Mouse (Mus musculus) CD8-positive naive resting alpha-beta T cell, adult 2 months (primary cell): Measurements from ENCODE around the gene Zfp12.
A peak's percentile ranks its signal among the peaks of the same experiment; 100 is the strongest.

Experiments used
- DNase-seq, 2 experiments: peaks; one replicate each; pipeline ENCODE4 v3.0.0; 2022; ENCODE audit warnings: low read depth in 2 of 2, low spot score in 2 of 2

Gene Zfp12

DNA sequence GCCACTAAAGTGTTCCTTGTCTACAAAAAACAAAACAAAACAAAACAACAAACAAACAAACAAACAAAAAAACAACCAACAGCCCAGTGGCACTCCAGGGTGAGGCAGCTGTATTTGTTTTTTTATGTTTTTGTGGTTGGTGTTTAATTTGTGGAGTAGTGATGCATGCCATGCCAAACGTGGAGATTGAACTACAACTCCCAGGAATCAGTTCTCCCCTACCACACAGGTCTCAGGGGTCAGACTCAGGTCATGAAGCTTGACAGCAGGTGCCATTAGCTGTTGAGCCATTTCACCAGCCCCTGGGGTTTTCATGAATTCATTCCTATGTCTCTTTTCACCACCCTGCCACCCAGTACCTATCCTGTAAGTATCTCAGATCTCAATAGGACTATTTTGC, 30.4 kb downstream of the Zfp12 start:
- no peak for DNase-seq

DNA sequence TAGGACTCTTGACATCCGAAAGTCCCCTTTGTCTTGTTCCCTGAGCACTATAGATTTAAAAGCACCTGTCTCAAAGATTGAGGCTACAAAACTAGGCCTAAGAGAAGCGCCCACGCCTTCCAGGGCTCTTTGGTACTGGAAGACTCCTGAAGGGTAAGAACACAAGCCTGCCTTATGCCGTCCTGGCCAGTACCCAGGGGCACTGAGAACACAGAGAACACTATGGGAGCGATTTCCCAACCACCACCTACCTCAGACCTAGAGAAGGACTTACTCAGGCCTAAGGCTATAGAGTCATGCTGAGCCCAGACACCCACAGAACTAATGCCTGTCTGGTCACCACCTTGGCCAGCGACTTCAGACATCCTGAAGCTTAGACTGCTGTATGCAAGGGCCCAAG, 31.8 kb downstream of the Zfp12 start:
- no peak for DNase-seq

DNA sequence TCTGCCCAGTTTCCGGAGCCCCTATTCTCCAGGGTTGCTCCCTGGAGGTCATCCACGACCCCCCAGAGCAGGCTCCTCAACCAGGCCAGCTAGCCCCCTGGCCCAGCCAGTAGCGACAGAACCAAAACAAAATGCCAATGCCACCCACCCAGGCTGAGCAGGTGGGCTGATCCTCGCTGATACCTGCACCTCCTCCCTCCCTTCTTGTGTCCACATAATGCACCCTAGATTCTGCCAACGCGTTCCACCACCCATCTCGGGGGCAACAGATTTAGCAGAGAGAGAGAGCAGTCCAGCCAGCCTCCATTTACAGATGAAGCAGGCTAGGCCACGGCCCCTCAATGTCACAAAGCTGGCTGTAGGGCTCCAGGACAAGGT, 34.0 kb downstream of the Zfp12 start:
- no peak for DNase-seq

DNA sequence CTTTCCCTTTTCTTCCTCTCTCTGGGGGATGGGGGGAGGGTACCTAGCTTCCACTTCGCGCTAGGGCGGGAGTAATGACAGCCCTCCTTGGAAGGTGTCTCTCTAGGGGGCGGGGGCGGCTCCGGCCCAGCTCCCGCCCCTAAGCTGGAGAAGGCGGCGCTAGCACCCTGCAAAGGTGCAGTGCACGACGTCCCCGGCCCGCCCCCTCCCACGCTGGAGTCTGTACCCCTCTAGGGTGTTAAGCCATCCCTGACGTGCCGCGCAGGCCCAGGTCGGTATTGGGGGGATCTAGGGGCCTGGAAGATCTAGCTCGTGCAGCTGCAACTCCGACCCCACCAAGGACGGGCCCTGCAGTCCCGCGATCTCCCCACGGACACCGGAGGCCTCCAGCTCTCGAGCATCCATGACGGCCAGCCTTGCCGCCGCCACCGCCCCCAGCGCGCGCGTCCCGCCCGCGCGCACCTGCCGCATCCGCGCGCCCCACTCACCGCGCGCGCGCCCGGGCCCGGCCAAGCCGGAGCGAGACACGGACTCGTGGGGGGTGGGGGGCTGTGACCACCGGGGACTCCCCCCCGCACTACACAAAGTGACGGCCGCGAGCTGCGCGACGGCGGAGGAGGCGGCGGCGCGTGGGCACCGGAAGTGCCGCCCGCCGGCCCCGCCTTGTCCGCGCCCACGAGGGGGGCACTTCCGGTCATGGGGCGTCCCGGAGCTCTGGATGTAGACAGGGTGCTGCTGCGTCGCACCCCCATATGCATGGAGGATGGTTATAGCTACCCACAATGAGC, 34.6 kb downstream of the Zfp12 start, which contains the start of gene Zfp316:
TSS of gene Zfp316 (minus strand) at position 660 of the 788 bp plus-strand sequence.
- DNase-seq = peak in 1 of 2 experiments; percentile 10

DNA sequence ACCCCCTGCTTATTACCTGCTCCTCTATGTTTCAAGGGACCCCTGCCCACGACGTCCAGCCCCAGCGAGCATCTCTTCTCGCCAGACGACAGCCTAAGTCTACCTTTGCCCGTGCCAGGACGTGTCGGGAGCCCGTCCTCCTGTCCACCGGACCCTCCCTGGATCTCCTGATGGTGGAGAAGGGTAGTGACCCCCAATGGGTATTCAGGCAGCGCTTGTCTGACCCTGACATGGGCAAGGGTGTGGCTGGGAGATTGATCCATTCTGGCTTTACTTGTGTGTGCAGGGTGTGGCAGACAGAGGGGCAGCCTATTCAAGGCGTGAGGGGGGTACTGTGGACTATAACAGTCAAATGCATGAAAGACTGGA, 35.2 kb downstream of the Zfp12 start:
- DNase-seq = no peak

DNA sequence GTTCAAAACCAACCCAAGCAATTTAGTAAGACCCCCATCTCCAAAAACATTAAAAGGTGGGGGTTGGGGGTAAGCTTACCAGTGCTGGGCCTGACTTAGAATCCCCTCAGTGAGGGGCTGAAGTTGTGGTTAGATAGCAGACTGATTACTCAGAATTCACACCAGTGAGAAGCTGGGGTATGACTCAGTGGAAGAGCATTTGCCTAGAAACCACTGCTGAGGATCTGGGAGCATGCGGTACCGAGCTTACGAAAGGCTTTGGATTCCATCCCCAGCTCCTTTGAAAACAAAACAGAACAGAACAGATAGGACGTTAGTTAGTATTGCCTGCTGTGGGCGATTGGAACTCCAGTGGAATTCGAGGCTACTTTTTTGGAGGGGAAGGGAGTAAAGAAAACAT, 36.7 kb downstream of the Zfp12 start:
- DNase-seq = no peak

DNA sequence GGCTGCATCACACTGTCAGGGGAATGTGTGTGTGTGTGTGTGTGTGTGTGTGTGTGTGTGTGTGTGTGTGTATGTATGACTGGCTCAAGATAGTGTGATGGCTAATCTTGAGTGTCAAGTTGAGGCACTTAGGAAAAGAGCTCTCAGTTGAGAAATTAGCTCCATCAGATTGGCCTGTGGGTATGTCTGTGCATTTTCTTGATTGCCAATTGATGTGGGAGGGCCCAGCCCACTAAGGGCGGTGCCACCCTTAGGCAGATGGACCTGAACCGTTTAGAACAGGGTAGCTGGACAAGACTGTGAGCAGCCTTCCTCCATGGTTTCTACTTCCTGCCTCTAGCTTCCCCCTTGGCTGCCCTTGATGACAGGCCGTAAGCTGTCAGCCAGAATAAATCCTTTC, 37.1 kb downstream of the Zfp12 start:
- DNase-seq = no peak

DNA sequence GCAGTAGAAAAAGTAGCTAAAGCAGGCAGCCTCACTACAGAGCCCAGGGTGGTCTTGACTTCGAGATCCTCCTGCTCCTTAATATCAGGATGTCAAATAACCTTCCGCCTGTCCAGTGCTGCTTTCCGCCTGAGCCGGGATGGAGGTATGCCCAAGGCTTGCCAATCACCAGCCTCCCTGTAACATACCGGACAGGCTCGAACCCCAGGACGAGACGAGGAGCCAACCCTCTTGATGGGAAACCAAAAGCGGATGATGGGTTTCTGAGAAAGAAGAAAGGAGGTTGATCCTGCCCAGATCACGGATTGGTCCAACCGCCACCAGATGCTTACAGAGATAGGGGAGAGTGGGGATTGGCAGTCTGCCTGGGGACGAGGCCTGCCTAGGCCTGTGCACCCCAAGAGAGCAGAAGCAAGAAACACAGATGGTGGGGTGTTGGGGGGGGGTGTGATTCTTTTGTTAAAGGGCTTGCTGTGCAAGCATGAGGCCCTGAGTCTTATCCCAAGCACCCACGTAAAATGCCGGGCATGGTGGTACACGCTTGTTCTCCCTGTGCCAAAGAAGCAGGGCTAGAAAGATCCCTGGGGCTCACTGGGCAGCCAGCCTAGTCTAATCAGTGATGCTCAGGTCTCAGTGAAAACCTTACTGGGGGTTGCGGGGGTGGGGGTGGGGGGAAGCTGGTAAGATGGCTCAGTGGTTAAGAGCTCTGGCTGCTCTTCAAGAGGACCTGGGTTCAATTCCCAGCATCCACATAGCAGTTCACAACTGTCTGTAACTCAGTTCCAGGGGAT, 37.8 kb downstream of the Zfp12 start:
- DNase-seq = no peak

DNA sequence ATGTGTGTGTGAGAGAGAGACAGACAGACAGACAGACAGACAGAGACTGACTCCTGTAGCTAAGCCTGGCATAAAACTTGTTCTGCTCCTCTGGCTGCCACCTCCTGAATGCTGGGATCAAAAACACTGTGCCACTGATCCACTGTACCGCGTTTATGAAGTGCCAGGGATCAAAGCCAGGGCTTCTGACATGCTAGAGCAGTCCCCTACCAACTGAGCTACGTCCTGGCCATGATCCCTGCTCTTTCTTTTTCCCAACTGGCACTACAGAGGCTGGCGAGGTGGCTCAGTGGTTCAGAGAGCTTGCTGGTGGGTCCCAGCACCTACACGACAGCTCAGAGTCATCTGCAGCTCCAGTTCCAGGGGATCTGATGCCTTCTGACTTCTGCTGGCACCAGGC, 40.8 kb downstream of the Zfp12 start:
- no peak for DNase-seq

DNA sequence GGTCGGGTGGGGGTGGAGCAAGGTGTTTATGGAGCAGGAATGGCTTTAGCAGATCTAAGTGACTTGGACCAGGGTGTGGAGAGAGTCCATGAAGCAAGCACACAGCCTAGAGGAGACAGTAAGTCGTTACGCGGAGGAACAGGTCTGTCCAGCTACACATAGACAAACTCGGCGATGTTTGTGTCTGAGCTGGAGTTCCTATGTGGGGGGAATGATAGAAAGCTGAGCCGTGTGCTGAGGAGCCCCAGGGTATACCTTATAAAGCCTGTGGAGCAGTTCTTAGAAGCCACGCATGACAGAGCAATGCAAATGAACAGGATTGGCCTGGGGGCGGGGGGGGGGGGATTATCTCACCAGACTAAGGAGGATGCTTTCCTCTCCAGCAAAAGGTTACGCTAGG, 44.3 kb downstream of the Zfp12 start:
- DNase-seq = no peak

DNA sequence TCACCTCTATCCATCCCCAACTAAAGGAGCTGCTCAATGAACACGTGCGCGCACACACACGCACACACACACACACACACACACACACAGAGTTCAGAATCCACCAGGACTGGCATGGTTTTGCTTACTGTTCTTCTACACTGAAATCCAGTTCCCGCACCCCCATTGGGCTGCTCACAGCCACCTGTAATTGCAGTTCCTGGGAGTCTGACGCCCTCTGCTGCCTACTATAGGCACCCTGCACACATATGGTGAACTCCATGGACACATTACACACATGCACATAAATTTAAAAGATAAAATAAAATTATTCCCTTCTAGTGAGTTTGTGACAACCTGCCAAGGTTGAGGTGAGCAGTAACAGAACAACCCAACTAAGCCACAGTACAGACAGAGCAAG, 49.8 kb downstream of the Zfp12 start:
- DNase-seq = no peak

DNA sequence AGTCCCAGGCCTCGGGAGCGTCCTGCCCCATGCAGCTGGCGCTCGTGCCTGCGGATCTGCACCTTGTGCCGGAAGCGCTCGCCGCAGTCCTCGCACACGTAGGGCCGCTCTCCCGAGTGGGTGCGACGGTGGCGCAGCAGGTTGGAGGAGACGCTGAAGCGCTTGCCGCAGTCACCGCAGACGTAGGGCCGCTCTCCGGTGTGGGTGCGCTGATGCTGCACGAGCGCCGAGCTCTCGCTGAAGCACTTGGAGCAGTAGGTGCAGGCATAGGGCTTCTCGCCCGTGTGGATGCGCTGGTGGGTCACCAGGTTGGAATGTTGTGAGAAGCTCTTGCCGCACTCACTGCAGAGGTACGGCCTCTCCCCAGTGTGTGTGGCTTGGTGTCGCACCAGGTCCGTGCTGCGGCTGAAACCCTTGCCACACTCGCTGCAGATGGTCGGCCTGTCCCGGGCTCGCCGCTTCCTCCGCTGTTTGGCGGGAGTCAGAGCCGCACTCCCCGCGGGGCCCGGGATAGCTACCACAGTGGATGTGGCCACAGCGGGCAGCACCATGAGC, 52.9 kb downstream of the Zfp12 start:
- DNase-seq = no peak

DNA sequence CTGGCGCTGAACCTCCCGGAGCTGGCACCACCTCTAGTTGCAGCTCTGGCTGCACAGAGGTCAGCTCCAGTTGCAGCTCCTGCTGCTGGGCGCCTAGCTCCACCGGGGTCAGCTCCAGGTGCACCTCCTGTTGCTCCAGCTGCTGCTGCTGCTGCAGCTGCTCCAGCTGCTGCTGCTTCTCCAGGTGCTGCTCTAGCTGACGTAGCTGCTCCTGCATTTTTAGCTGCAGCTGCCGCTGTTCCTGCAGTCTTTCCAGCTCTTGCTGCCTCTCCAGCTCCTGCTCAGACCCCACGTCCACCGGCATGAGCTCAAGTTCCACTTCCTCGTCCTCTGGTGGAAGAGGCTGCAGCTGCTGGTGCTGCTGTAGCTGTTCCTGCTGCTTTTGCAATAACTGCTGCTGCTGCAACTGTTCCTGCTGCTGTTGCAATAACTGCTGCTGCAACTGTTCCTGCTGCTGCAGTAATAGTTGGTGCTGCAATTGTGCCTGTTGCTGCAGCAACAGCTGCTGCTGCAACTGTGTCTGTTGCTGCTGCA, 53.5 kb downstream of the Zfp12 start:
- DNase-seq = no peak

DNA sequence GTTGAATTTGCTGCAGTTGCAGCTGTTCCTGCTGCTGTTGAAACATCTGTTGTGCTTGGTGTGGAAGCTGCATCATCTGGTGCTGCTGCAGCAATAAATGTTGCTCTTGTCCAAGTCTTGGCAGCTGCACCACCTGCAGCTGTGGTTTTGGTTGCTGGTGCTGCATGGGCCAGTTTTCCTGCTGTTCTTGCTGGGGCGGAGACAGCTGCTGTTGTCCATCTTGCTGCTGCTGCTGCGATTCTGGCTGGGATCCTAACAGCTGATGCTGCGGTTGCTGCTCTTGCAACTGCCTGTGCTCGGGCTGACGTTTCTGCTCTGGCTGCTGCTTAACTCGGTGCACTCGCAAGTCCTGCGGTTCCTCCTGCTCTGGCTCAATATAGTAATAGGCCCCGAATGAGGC, 54.3 kb downstream of the Zfp12 start:
- no peak for DNase-seq

DNA sequence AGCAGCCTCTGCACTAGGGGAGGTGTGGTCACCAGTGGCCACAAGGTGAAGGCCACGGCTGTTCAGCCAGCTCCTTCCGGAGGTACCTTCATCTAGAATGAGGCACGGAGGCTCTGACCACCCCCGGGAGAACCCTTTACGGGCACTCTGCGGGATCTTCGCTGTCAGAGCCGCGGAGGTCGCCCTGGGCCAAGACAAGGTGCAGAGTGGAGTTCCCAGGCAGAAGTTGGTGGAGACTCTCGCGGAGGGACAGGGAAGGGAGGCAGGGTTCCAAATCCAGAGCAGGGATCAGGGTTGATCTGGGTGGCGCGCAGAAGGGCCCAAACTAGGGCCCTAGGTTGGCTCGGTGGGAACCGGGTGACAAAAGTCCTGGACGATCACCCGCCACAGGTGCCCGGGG, 57.9 kb downstream of the Zfp12 start:
- no peak for DNase-seq

DNA sequence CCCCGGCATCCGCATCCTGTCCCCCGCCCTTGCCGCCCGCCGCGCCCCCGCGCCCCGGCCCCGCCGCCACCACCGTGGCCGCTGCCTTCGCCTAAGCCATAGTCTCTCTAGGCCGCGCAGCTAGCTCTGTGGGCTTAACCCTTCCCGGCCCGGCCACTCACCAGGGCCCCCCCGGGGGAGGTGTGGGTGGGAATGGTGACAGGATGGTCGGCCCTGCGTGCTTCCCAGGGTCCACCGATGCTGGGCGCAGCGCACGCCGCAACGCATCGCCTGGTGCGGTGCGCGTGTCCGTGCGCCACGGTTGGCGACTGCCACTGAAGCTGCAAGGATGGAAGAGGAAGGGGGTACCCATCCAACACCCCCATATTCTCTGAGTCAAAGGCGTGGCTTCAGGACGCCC, 58.4 kb downstream of the Zfp12 start, which contains the start of gene Zfp853:
TSS of gene Zfp853 (minus strand) at position 220 of the 400 bp plus-strand sequence.
- no peak for DNase-seq

DNA sequence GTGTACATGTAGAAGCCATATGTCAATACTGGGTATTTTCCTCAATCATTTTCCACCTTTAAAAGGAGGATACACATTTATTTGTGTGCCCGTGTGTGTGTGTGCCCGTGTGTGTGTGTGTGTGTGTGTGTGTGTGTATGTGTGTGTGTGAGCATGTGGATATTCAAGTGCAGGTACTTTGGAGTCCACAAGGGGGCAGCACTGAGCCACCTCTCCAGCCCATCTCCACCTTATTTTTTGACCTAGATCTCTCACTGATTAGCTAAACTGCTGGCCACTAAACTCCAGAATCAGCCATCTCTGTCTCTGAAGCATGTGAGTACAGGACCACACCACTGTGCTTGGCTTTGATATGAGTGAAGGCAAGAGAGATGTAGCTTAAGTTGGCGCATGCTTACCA, 59.9 kb downstream of the Zfp12 start:
- no peak for DNase-seq

DNA sequence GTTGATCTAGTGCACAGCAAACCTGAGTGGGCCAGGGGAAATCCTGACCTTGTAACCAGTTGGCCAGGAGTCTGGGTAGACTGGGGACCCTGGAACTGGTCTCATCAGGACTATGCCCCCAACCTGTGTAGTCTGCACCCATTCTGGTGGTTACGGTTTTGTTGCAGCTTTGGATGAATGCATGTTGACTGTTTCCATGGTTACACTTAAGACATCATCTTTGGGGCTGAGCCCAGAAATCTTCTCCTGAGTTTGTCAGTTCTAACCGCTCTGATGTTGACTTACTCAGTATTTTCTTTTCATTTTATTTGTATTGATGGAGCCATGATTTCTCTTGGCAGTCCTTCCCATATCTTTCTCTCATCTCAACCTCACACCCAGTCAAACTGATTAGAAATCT, 60.4 kb downstream of the Zfp12 start:
- DNase-seq = no peak

DNA sequence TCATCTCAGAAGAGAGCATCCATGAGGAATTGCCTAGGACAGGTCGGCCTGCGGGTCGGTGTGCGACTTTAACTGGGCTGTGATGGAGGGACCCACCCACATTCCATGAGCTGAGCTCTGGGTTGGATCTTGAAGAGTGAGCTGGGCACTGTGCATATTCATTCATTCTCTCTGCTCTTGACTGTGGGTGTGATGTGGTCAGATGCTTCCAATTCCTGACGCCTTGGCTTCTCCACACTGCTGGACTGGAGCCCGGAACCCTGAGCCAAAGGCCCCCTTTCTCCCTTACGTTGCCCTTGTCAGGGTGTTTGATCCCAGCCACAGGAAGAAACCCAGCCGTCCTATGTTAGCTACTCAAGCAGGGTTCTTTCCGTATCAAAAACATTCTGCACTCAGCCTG, 63.0 kb downstream of the Zfp12 start:
- DNase-seq = no peak

DNA sequence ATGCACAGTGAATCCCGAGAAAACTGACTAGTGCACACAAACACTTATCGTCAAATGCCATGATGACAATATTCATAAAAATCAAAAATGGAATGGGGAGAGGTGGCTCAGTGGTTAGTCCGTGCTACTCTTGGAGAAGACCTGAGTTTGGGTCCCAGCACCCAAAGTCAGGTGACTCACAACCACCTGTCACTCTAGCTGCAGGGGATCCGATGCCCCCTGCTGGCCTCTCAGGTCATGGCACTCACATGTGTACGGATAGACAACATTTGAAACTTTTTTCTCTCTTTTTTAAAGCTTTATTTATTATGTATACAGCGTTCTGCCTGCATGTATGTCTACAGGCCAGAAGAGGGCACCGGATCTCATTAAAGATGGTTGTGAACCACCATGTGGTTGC, 63.4 kb downstream of the Zfp12 start:
- no peak for DNase-seq
